Comparison of ENCODE assay signal across 19 mouse cellular contexts in the genomic region with DNA sequence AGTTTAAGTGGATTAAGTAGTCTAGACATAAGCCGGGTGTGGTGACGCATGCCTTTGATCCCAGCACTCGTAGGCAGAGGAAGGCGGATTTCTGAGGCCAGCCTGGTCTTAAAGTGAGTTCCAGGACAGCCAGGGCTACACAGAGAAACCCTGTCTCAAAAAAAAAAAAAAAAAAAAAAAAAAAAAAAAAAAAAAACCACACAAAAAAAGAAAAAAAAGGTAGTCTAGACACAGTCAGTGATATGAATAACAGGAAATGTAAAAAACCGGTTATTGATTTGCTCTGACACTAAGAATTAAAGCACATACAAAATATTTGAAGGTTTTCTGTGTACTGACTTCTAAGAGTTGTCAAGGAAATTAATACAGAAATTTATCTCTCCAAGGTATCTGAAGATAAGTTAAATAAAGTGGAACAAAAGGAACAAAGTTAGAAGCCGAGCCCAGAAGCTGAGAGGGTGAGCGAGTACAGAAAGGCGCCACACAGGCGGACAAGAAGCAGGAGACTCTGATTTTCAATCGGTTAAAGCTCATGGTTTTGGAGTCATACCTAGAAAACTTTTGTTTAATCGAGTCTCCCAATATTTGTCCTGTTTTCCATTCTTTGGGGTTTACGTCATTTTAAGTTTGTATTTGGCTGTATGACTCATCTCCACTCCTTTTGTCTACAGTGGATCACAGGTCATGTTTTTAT. TPM values are rescaled to one million over a fixed set of nuclear protein-coding genes. Genes with fewer than 3 reads are reported as not detected.
"Had no signal": no experiment of that assay in that cellular context is flagged by ENCODE, and none has a peak within 500 bp of the region (broad histone marks: within the 10 kb centered on the region; RNA-seq: fewer than 3 reads in every experiment).

No protein-coding gene starts in this region.

- H3K27ac ChIP-seq: liver, embryonic 14.5 days; midbrain, embryonic 10.5 days; midbrain, embryonic 13.5 days; neural tube, embryonic 13.5 days; neural tube, embryonic 15.5 days had no signal

- H3K4me3 ChIP-seq: midbrain, embryonic 10.5 days; midbrain, embryonic 13.5 days; myocyte; neural tube, embryonic 13.5 days; neural tube, embryonic 15.5 days had no signal

- DNase-seq: lung, adult 18-20 months; lung, embryonic 14.5 days; lung, postnatal 10 days; lung, postnatal 4 days; retina, postnatal 1 day; right cerebral cortex, adult 18-20 months; right cerebral cortex, postnatal 25 days; right cerebral cortex, postnatal 4 days; spleen, adult 18-20 months; thymus, adult 2 months; thymus, postnatal 14 days; thymus, postnatal 36 days had no signal

- H3K4me1 ChIP-seq: neural tube, embryonic 13.5 days; neural tube, embryonic 15.5 days had no signal

- H3K9ac ChIP-seq: liver, embryonic 14.5 days; lung, embryonic 14.5 days; midbrain, embryonic 13.5 days; neural tube, embryonic 13.5 days; neural tube, embryonic 15.5 days had no signal

- H3K36me3 ChIP-seq: midbrain, embryonic 10.5 days; midbrain, embryonic 13.5 days had no signal

- H3K27me3 ChIP-seq: midbrain, embryonic 13.5 days; neural tube, embryonic 13.5 days; neural tube, embryonic 15.5 days had no signal

- H3K4me2 ChIP-seq: lung, embryonic 14.5 days; midbrain, embryonic 13.5 days; neural tube, embryonic 13.5 days; neural tube, embryonic 15.5 days had no signal

- H3K9me3 ChIP-seq: midbrain, embryonic 10.5 days; midbrain, embryonic 13.5 days; neural tube, embryonic 13.5 days; neural tube, embryonic 15.5 days had no signal

- ATAC-seq: midbrain, embryonic 13.5 days; midbrain, embryonic 16.5 days had no signal

RNA-seq across cellular contexts. Expression of a gene that starts 55.0 kb away (rescaled TPM):
- polyA plus RNA-seq: myocyte had no signal
